Mouse (Mus musculus): ENCODE results near the gene Tubgcp6.

DNA sequence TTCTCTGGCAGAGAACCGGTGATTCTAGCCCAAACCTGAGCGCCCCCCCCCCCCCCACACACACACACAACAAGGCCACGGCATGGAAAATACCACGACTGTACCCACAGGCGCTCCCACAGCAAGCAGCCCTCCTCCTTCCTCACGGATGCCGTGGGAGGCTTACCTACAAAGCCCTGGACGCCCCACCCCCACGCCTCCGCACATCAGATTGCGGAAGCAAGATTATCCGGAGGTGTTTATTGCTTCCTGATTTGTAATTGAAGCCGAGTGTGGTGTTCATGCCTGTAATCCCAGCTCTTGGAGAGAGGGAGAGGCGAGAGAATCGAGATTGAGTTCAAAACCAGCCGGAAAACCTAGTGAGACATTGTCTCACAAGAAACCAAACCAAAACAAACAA is 24.1 kb upstream of the Tubgcp6 start:
- TF ChIP-seq POLR2A (IDR thresholded peaks at IDR 0.05; ENCODE audit: borderline replicate concordance, insufficient read depth, low read length) = no peak
- no peak for TF ChIP-seq CTCF (IDR thresholded peaks at IDR 0.05; ENCODE audit: borderline replicate concordance, insufficient read depth, low read depth, low read length)

Measured in cerebellum, adult 2 months (tissue).